Mouse (Mus musculus) intestine, embryonic 16.5 days (tissue): Measurements from ENCODE around the gene Lyg2. TPM values are rescaled to one million over a fixed set of nuclear protein-coding genes. Genes with fewer than 3 reads are reported as not detected.

Experiments
- polyA plus RNA-seq: library from polyadenylated mRNA; unstranded; fragments of >200 nt; fragmentation: Nextera tagmentation; extraction: Ambion mirVana; gene quantifications from 2 replicates; pipeline ENCODE4 v1.2.1, GENCODE M21; 2015

Gene Lyg2
- polyA plus RNA-seq, 1 experiment from 2014 or later: not detected

Other genes with a start within 250 kb of the Lyg2 start
- gene 2010300C02Rik, start 196.4 kb downstream of the Lyg2 start, polyA plus RNA-seq: 11.1 and 12.6 TPM in 2 replicates
- gene Tsga10, start 50.1 kb downstream of the Lyg2 start, polyA plus RNA-seq: 4.0 TPM in 2 replicates
- 8.4 and 9.2 TPM in 2 replicates for gene Lipt1, start 44.8 kb downstream of the Lyg2 start, polyA plus RNA-seq
- gene Mitd1, start 26.1 kb downstream of the Lyg2 start, polyA plus RNA-seq: 28.8 and 29.0 TPM in 2 replicates
- 252 and 267 TPM in 2 replicates for gene Mrpl30, start 26.0 kb downstream of the Lyg2 start, polyA plus RNA-seq
- gene Lyg1, start 41.3 kb upstream of the Lyg2 start, polyA plus RNA-seq: not detected in 2 replicates
- 119 and 125 TPM in 2 replicates for gene Txndc9, start 81.4 kb upstream of the Lyg2 start, polyA plus RNA-seq
- gene Eif5b, start 81.5 kb upstream of the Lyg2 start, polyA plus RNA-seq: 18.4 and 21.1 TPM in 2 replicates
- 13.5 and 16.6 TPM in 2 replicates for gene Rev1, start 213.3 kb upstream of the Lyg2 start, polyA plus RNA-seq